Mouse (Mus musculus) E14TG2a.4 (cell line): ENCODE data around the gene B9d1.

Experiments
- H3K27me3 ChIP-seq: 2 replicates; pipeline ENCODE4 v1.6.1; 2014; ENCODE audit warnings: low read length, control low read depth; ENCODE audit not compliant: insufficient read depth
- H3K36me3 ChIP-seq: 2 replicates; pipeline ENCODE4 v1.6.1; 2014; ENCODE audit warnings: low read length, control low read depth; ENCODE audit not compliant: insufficient read depth
- H3K4me1 ChIP-seq: replicated peaks from 2 replicates; pipeline ENCODE4 v1.6.1; 2014; ENCODE audit warnings: low read depth, low read length, control low read depth
- H3K4me3 ChIP-seq: replicated peaks from 2 replicates; pipeline ENCODE4 v1.5.1; 2014; ENCODE audit warnings: mild to moderate bottlenecking, low read length
- H3K9me3 ChIP-seq: 2 replicates; pipeline ENCODE4 v1.6.1; 2014; ENCODE audit warnings: low read length, control low read depth
- CTCF ChIP-seq: conservative IDR thresholded peaks from 2 replicates; pipeline ENCODE4 v1.5.1; 2014; ENCODE audit warnings: low read length
- NANOG ChIP-seq: IDR thresholded peaks from 2 replicates; pipeline ENCODE4 v1.6.1; 2014; ENCODE audit warnings: borderline replicate concordance, low read length, mixed read lengths
- POU5F1 ChIP-seq: IDR thresholded peaks from 2 replicates; pipeline ENCODE4 v1.6.1; 2014; ENCODE audit warnings: low read length, borderline replicate concordance

The B9d1 gene

DNA sequence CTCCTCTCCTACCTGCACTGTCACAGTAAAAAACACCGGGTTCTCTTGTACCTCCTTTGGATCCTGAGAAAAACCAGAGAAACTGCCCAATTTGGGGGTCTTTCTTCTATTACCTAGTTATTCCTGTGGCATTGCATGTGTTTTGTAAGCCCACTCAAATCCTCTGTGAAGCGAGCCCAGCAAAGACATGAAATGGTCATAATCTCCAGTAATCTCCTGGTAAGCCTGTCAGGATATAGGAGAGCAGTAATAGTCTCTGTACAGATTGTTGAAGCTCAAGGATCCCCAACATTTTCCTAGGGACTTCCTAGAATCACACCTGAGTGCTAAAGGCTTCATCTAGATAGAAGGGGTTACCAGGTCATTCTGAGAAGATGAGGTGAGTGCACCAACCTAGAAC lies 36.2 kb downstream of the B9d1 start:
- no peaks in the 10 kb centered on the region for H3K27me3 ChIP-seq
- TF ChIP-seq NANOG = no peak
- TF ChIP-seq CTCF = no peak
- TF ChIP-seq POU5F1 = no peak

DNA sequence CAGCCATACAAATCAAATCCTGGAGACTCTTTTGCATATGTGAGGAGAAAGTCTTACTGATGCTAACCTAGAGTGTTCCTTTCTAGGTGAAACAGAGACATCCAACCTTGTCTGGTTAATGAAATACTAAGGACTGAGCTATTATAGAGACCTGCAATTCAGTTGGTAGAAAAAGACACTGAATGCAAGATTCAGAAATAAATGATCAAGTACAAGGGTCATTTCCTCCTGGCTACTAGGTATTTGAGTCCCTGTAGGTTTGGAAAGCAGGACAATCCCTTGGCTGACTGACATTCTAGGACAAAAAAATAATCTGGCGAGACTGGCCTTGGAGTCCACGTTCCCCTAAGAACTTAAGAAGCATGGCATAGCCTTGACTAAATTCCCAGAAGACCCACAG lies 40.6 kb downstream of the B9d1 start:
- no peak for TF ChIP-seq CTCF
- no peak for TF ChIP-seq NANOG
- no peak for TF ChIP-seq POU5F1
- H3K9me3 ChIP-seq = no peaks in the 10 kb centered on the region

More for the DNA sequence above, 36.2 kb downstream of the B9d1 start:
- Histone ChIP-seq H3K4me1 (peaks cover 92% of the 10 kb centered on the region), H3K9me3 (no peaks in the 10 kb centered on the region), H3K36me3 (peaks cover 96% of the 10 kb centered on the region), H3K4me3 (no peak overlapping the region)

DNA sequence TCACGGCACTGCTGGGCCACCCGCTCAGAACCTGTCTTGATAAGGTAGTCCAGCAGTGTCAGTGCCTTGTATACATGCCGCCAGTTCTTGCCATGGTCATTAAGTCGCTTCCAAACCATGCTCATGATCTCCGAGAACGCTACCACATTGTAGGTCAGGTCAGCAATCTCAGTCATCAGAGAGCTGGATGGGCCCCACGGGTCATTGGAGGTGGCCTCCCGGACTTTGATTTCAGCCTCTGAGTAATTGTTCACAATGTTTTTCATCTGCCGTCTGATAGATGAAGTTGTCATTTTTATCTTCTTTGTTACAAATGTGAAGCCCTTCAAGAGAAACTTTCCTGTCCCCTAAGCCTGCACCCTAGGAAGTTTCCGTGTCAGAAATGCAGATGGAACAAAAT lies 41.5 kb downstream of the B9d1 start:
- no peak overlapping the region for H3K4me3 ChIP-seq
- peaks cover 70% of the 10 kb centered on the region for H3K4me1 ChIP-seq
- no peak for TF ChIP-seq NANOG
- TF ChIP-seq POU5F1 = no peak
- TF ChIP-seq CTCF = no peak
- H3K9me3 ChIP-seq = no peaks in the 10 kb centered on the region
- peaks cover 83% of the 10 kb centered on the region for H3K36me3 ChIP-seq
- H3K27me3 ChIP-seq = no peaks in the 10 kb centered on the region

More for the DNA sequence above, 40.6 kb downstream of the B9d1 start:
- H3K36me3 ChIP-seq = peaks cover 83% of the 10 kb centered on the region
- peaks cover 73% of the 10 kb centered on the region for H3K4me1 ChIP-seq
- H3K4me3 ChIP-seq = no peak overlapping the region
- no peaks in the 10 kb centered on the region for H3K27me3 ChIP-seq

DNA sequence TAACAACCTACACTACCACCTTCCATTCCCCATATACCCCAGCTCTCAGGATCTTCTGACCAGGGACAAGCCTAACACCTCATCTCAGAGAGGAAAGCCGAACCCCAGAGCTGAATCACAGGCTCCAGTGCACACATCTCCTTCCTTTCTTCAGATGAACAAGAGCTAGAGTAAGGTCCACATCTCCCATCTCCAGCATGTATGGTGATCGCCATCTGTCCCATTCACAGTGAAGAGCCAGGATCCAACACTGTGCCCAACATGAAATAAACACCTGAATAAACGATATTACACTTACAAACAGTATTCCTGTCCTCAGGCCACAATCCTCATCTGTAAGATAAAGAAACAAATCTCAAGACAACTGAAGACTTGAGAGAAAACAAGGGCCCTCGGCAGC lies 42.8 kb downstream of the B9d1 start:
- no peak overlapping the region for H3K4me3 ChIP-seq
- peaks cover 65% of the 10 kb centered on the region for H3K4me1 ChIP-seq
- no peaks in the 10 kb centered on the region for H3K27me3 ChIP-seq
- H3K9me3 ChIP-seq = no peaks in the 10 kb centered on the region
- TF ChIP-seq NANOG (no peak), CTCF (no peak), POU5F1 (no peak)
- H3K36me3 ChIP-seq = peaks cover 83% of the 10 kb centered on the region

DNA sequence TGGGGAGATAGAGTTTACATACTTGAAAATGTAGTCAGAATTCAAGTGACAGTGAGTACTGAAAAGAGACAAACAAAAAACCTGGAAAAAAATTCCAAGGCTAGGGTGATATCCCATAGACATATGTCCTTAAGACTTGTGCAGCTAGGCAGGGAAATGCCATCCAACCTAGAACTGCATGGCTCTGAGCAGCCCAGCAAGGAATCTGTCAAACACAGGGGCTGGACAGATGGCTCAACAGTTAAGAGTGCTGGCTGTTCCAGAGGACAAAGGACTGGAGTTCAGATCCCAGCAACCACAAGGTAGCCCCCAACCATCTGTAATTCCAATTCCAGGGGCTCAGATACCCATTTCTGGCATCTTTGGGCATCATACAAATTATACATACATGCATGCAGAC lies 45.7 kb downstream of the B9d1 start:
- Histone ChIP-seq H3K36me3 (peaks cover 68% of the 10 kb centered on the region), H3K27me3 (no peaks in the 10 kb centered on the region), H3K4me1 (peaks cover 70% of the 10 kb centered on the region), H3K9me3 (no peaks in the 10 kb centered on the region), H3K4me3 (no peak overlapping the region)
- TF ChIP-seq CTCF = no peak
- no peak for TF ChIP-seq NANOG
- no peak for TF ChIP-seq POU5F1

DNA sequence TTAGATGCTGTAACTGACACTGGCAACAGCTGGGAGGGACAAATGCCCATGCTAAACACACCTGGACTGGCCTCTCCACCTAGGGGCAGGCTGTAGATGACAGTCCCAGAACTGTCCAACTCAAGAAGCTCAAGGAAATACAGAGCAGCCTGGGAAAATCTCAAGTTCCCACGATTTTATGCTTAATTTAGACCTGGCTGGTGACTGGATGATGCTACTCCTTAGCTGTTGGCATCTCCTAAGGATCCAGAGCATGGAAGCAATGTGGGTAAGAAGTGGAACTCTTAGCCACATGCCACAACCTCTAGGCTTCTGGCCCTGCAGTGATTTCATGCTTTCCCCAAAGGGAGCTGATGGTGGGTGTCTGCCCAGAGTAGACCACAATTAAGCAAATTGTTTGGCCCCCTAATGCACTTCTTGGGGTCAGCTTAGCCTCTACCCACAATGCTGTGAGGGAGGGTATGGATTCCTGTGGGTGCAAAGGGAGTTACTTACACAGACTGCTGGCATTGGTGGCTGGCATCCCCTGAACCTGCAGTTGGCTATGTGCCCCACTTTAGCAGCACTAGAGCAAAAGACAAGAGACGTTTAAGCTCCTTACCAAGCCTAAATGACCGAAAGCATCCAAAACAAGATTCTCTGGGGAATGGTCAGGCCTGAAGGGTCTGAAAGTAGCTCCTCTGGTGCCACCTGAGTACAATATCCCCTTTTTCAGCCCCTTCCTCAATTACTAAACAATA lies 48.2 kb downstream of the B9d1 start:
- Histone ChIP-seq H3K9me3 (no peaks in the 10 kb centered on the region), H3K4me3 (no peak overlapping the region; the same call in 1 of the 2 replicates), H3K36me3 (peaks cover 54% of the 10 kb centered on the region), H3K27me3 (no peaks in the 10 kb centered on the region), H3K4me1 (peaks cover 69% of the 10 kb centered on the region)
- TF ChIP-seq NANOG (no peak), CTCF (no peak), POU5F1 (no peak)

DNA sequence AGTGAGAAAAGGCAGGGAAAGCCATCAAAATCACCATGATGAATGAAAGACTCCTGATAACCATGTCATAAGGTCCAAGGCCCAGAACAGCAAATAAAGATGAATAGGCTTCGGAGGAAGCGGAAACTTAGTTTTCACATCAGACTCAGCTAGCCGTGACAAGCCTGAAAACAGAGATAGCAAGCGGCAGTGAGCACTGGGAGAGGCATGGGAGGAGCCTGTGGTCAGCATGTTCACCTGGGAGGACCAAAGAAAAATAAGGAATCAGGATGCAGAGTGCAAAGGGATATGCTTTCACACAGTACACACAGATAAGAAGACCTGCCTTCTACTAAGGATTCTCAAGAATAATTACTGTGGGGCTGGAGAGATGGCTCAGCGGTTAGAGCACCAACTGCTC lies 54.6 kb downstream of the B9d1 start:
- Histone ChIP-seq H3K4me1 (peaks cover 72% of the 10 kb centered on the region), H3K9me3 (no peaks in the 10 kb centered on the region), H3K36me3 (peaks cover 51% of the 10 kb centered on the region), H3K4me3 (no peak overlapping the region), H3K27me3 (no peaks in the 10 kb centered on the region)
- no peak for TF ChIP-seq CTCF
- no peak for TF ChIP-seq POU5F1
- no peak for TF ChIP-seq NANOG

DNA sequence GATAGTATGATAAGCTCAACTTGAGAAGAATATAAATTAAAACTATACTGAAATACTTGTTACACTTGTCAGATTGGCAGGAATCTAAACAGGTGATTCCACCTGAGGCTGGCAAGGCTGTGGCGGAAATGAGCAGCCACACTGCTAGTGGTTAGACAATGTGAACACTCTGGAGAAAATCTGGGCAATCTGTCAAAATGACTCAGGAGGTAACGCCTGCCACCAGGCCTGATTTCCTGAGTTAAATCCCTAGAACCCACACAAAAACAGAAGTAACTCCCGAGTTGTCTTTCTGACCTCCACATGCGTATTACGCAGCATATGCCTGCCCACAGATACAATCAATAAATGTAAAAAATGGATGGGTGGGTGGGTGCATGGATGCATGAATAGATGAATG lies 57.5 kb downstream of the B9d1 start:
- TF ChIP-seq CTCF (no peak), NANOG (no peak), POU5F1 (no peak)
- peaks cover 48% of the 10 kb centered on the region for H3K36me3 ChIP-seq
- H3K4me1 ChIP-seq = peaks cover 69% of the 10 kb centered on the region
- H3K9me3 ChIP-seq = no peaks in the 10 kb centered on the region
- H3K27me3 ChIP-seq = no peaks in the 10 kb centered on the region
- H3K4me3 ChIP-seq = no peak overlapping the region
